Mouse (Mus musculus): ENCODE measurements around the gene Aox1.
"Not testable (repeated sequence)": the region's sequence is repeated elsewhere in the genome, so short reads cannot be mapped to it uniquely, and the experiment has no call there.

Gene Aox1

GRCm38 (mm10) chr1:58029636-58030117 is at the start of gene Aox1:
Gene Aox1, plus strand, starts transcription at chr1:58029931.
- peak; percentile 29 for DNase-seq

GRCm38 (mm10) chr1:57989052-57989600 is 40.6 kb upstream of the Aox1 start:
- DNase-seq: no peak

GRCm38 (mm10) chr1:57991277-57991676 is 38.5 kb upstream of the Aox1 start:
- no peak for DNase-seq

GRCm38 (mm10) chr1:57995432-57996132 is 34.1 kb upstream of the Aox1 start, which contains the start of gene Sgo2a:
Gene Sgo2a, plus strand, starts transcription at chr1:57995971.
- peak; percentile 93 for DNase-seq

GRCm38 (mm10) chr1:57996133-57996615 is 33.6 kb upstream of the Aox1 start:
- DNase-seq: no peak

GRCm38 (mm10) chr1:57998146-57998545 is 31.6 kb upstream of the Aox1 start:
- no peak for DNase-seq

GRCm38 (mm10) chr1:58006388-58006787 is 23.3 kb upstream of the Aox1 start:
- not testable (repeated sequence) for DNase-seq

- no peak for DNase-seq
These were observed 10.9 kb upstream of the Aox1 start, which contains the start of gene Kctd18 for GRCm38 (mm10) chr1:58018856-58019255. Gene Kctd18, minus strand, starts transcription at chr1:58018956.

- no peak for DNase-seq
These were observed 2.0 kb upstream of the Aox1 start for GRCm38 (mm10) chr1:58027707-58028106.

- DNase-seq: peak; percentile 23
These were observed 583 bp downstream of the Aox1 start for GRCm38 (mm10) chr1:58030156-58030871.

- DNase-seq: peak; percentile 49
These were observed 1.5 kb downstream of the Aox1 start for GRCm38 (mm10) chr1:58031160-58031769.

- not testable (repeated sequence) for DNase-seq
These were observed 7.6 kb downstream of the Aox1 start for GRCm38 (mm10) chr1:58037306-58037705.

GRCm38 (mm10) chr1:58045076-58045475 is 15.3 kb downstream of the Aox1 start:
- DNase-seq: no peak

GRCm38 (mm10) chr1:58045546-58045945 is 15.8 kb downstream of the Aox1 start:
- no peak for DNase-seq

GRCm38 (mm10) chr1:58046721-58047290 is 17.1 kb downstream of the Aox1 start:
- DNase-seq: no peak

- no peak for DNase-seq
These were observed 19.4 kb downstream of the Aox1 start for GRCm38 (mm10) chr1:58049126-58049525.

GRCm38 (mm10) chr1:58055598-58055997 is 25.9 kb downstream of the Aox1 start:
- DNase-seq: no peak

GRCm38 (mm10) chr1:58056074-58056807 is 26.5 kb downstream of the Aox1 start:
- no peak for DNase-seq

GRCm38 (mm10) chr1:58056939-58057338 is 27.2 kb downstream of the Aox1 start:
- DNase-seq: no peak

GRCm38 (mm10) chr1:58058846-58059245 is 29.1 kb downstream of the Aox1 start:
- DNase-seq: no peak

- no peak for DNase-seq
These were observed 32.4 kb downstream of the Aox1 start for GRCm38 (mm10) chr1:58062131-58062530.

- DNase-seq: peak; percentile 12
These were observed 35.4 kb downstream of the Aox1 start for GRCm38 (mm10) chr1:58065151-58065550.
